Mouse (Mus musculus): ENCODE measurements around the gene Pot1a. TPM values are rescaled to one million over a fixed set of nuclear protein-coding genes. Genes with fewer than 3 reads are reported as not detected.
A peak's percentile ranks its signal among the peaks of the same experiment; 100 is the strongest.

Pot1a gene
- total RNA-seq (2021): 10 to 100 TPM; 12.5 to 14.4 TPM

DNA sequence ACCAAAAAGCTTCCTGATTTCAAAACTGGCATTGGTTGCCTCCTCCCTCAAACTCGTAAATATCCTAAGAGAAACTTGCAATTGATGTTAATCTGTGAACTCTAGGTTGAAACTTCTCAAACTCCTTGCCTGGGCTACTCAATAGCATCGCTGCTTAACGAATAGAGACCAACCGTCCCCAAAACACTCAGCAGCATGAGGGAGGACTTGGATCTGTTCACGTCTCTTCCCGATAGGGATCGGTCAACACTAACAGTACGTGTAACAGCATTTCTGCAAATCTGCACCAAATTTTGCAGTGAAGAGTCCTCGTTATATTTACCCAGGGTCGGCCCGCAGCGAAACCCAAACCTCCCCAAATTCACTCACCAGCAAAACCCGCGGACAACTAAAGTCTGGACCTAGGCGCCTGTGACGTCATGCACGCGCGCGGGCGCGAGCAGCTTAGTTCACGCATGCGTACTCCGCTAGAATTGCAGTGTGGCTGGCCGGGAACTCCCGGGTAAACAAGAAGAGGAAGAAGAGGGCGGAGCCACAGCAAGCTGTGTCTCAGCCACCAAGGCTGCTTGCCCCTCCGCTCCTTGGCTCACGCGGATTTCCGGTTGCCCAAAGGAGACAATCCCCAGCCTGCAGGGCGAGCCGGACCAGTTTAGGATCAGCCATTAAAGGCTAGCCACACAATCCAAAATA, at the start of gene Pot1a:
Gene Pot1a, minus strand, starts transcription at position 441 of the 690 bp plus-strand sequence.
- intact Hi-C loops (cut with DNase I): no loop called here
- DNase-seq: peak; percentile 97

DNA sequence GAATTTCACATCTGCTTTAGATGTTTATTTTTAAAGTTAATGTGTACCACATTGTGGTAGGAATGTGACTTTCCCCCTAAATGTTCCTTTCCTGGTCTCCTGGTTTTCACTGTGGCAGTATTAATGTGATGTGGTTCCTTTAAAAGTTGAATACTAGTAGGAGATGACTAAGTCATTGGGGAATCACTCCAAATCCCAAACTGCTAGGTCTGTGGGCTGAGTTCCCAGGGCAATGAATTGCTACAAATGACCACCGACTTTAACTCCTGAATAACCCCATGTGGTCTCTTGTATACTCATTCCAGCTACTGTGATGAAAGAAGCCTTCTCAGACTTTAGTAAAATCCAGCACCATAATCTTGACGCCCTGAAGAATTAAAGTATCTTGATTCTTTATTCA, 27.2 kb upstream of the Pot1a start:
- no peak for DNase-seq
- intact Hi-C loops (cut with DNase I): no loop called here

DNA sequence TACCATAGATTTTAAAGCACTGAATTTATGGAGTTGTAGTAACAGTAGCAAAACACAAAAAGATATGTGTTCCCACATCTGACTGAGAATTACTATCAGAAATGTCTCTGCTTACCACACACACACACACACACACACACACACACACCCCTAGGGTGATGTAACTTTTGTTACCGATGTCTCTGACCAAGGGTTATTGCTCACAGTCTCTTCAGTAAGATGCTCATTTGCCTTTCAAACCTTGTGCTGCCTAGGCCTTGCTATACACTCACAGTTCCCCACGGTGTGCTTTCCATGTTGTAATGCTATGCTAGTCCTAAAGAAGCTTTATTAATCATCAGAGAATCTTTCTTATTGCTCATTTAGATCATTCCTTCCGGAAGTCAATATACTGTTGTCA, 3.0 kb downstream of the Pot1a start:
- no peak for DNase-seq
- intact Hi-C loops (cut with DNase I): no loop called here

DNA sequence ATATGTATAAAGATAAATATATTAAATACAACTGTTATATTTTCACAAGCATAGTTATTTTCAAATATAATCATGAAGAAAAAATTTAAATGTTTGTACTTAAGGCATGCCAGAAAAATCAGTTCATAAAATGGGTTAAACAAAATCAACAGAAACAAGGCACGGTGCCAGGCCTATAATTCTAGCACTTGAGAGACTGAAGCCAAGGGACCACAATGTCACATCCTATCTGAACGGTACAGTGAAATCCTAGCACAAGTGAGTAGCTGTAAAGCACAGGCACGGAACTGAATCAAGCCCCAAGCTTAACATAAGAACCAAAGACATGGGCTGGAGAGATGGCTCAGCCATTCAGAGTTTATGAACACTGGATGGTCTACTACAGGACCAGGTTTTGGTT, 6.8 kb downstream of the Pot1a start:
- intact Hi-C loops (cut with DNase I): no loop called here

DNA sequence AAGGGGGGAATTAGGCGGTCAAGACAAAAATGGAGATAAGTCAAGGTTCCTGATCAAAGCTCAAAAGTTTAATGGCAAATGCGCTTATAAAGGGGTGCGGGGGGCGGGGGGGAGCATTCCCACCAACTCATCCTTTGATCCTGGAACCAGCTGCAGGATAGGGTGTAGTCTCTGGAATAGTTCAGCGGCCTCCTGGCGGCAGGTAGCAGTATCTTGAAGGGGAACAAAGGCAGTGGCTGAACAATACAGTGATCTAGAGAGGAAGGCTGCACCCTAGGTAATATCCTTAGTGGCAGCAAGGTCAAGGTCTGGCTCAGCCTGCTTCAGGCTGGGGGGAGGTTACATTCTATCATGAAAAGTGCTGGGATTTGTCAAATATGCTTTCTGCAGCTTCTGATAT, 7.8 kb downstream of the Pot1a start:
- no peak for DNase-seq
- intact Hi-C loops (cut with DNase I): no loop called here

More for the DNA sequence above, 6.8 kb downstream of the Pot1a start:
- no peak for DNase-seq

DNA sequence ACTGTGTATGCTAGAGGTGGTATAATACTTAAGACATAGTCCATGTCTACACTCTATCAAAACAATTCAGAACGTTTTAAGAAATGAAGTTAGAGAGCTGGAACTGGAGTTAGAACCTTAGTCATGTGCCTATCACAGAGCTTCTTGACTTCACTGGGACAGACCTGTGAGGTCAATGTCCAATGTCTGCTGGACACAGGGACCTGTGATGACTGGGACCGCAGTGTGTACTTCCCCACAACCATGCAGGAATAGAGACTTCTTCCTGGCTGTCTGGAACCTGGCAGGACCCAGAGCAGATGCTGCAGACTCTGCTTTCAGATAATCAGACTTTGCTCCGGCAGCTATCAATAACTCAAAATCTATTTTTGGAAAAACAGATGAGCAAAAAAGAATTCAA, 40.8 kb downstream of the Pot1a start:
- DNase-seq: no peak
- intact Hi-C loops (cut with DNase I): loop anchor here (5.0 kb wide), 1 partner anchor 751 kb away; no protein-coding TSS in a partner anchor

DNA sequence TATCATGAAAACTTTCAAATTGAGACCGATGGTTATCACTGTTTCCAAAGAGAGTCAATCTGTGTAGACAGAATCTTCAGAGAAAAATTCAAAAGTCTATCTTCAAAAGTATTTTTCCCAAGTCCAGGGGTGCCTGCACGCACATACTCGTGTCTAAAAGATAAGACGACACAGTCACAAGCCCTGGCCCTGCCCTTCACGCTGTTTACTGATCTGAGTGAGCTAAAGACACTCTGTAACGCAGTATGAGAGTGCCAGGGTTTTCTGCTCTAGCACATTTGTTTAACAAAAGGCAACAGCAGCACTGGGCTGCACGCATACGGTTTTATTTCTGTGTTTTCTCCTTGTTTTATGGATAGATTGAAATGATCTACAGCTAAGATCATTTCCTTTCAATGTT, 41.5 kb downstream of the Pot1a start:
- intact Hi-C loops (cut with DNase I): loop anchor here (5.0 kb wide), 1 partner anchor 750 kb away; no protein-coding TSS in a partner anchor
- DNase-seq: no peak

DNA sequence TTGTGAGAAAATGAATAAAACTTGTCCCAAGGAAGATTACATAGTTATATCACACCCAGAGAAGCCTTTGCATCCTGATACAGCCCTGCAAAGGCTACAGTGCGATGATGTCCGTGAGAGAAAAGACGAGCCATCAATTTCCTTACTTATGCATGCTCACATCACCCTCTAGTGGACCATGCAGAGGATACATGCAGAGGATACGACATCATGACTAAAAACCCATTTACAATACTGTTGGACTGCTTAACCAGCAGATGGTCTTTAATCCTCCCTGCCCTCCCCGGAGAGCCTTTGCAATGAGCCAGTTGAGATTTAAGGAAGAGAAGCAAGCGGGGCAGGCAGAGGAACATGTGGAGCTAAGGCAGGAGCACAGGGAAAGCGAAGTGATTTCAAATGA, 42.0 kb downstream of the Pot1a start:
- DNase-seq: peak; percentile 54
- intact Hi-C loops (cut with DNase I): loop anchor here (5.0 kb wide), 1 partner anchor 750 kb away; no protein-coding TSS in a partner anchor

DNA sequence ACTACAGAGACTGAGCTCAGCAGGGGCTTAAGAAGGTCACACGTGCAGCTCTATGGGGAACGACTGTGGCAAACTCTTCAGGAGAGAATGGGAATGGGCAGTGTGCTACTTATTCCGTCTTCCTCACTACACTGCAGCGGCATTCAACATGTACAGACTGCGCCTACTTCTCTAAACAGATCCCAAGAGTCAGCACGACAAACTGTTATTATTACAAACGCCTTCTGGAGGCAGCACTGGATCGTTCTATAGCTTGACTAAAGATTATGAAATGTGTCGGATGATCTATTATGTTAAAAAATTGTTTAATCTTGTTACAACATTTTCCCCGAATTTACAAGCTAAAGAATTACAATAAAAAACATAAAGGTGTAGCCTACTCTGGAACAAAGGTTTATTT, 42.8 kb downstream of the Pot1a start:
- intact Hi-C loops (cut with DNase I): loop anchor here (5.0 kb wide), 1 partner anchor 749 kb away; no protein-coding TSS in a partner anchor
- no peak for DNase-seq

DNA sequence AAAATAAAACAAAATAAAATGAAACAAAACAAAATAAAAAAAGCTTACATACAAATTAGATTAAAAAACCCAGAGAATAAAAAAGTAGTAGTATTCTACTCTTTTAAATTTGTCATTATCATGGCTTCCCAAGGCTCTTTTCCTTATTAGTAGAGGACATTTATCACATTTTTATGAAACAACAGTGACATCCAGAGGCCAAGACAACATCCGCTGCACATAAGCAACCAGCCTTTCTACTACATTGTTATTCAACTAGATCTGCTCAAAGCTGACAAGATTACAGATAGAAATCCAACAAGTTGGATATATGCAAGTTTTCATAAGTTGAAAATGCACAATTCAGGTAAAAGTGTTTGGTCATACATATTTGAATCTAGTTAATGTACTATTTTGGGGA, 56.4 kb downstream of the Pot1a start:
- intact Hi-C loops (cut with DNase I): loop anchor here (5.0 to 10.0 kb wide), 2 partner anchors 730 to 1028 kb away; no protein-coding TSS in a partner anchor
- DNase-seq: no peak

DNA sequence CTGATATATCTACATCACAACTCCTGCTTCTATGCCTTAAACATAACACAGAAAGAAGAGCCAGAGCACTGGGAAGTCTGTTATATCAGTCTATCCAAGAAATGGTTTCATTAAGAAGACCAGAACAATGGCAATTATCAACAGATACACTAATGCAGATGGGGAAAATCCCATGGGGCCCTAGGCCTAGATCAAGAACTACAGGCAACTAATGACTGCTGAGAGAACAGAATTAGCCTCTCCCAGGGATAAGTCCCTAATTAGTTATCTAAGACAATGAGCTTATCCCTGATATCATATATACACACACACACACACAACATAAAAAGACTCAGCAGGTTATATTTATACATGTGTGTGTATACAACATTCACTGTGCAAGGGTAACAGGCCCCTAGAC, 72.5 kb downstream of the Pot1a start:
- intact Hi-C loops (cut with DNase I): no loop called here
- no peak for DNase-seq

DNA sequence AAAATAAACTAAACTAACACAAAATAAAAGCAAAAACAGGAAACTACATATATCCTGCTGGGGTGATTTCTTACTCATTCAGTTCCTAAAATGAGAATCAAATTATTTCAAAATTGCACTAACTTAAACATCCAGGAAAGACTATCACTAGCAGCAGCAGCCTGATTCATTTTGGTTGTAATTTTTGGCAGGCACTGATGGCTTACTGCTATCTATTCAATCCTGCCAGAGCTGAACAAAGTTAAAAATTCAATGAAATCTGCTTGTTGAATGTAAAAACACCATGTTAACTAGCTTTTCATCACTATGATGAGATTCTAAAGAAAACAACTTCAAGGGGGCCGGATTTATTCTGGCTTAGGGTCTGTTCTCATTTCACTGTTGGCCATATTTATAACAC, 82.5 kb downstream of the Pot1a start:
- intact Hi-C loops (cut with DNase I): no loop called here
- no peak for DNase-seq

DNA sequence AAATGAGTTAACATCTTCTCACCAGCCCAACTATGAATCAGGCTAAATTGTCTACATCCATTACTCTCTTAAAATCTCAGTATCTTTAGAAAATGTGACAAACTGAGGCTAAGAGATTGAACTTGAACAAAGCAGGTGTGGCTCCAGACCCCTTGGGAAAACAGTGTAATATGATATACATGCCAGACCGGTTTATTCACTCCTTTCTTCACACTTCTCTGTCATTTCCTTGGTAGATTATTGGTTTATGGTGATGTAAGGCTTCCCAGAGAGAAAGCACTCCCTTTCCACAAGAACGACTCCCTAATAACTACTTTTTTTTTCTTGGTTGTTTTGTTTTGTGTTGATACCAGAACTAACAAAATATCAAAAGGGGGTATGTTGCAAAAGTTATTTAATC, 98.4 kb downstream of the Pot1a start:
- no peak for DNase-seq
- intact Hi-C loops (cut with DNase I): no loop called here

DNA sequence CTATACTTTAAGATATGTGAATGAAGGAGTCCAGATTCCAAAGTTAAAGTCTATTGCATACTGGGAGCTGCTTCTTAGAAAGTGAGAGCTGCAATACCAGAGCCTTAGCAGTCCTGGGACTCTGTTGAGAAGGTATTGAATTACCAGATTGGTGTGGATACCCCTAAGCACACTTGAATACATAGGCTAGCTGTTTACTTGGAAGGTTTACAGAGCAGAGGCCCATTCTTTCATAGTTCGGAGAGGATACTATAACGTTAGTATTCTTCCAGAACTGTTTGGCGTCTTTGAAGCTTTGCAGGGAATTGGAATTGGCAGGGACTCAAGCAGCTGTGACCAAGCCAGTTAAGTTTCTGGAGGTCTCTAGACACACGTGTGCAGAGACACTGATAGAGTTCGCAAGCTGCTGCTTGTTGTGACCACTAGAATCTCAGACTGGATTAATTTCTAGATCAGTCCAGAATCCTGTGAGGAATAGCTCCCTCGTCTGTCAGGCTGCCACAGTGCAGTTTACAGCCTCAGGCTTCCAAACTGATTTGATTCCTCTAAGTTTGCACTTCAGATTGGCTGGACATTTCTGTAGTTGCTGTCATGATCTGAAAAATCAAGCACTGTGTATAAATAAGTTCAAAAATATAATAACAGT, 99.7 kb downstream of the Pot1a start:
- DNase-seq: peak; percentile 61
- intact Hi-C loops (cut with DNase I): loop anchor here (5.0 kb wide), 1 partner anchor 687 kb away; no protein-coding TSS in a partner anchor

DNA sequence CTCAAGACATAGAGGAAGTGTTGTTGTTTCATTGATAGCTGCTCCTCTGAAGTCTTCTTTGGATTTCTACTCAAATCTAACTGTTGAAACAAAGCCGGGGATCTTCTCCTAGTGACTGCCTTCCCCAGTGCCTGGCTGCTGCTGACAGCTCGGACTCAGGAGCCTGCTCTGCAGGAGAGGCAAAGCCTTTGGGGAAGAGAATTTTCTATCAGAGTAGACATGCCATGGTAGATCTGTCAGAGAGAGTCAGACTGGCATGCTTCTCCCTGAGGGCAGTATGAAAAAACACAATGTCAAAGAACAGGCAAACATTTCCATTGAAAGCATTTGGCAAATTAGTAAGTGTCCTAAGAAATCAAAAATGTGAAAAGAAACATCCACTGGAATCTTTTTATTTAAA, 109.1 kb downstream of the Pot1a start:
- DNase-seq: peak; percentile 10
- intact Hi-C loops (cut with DNase I): no loop called here

Other genes with a start within 250 kb of the Pot1a start
- gene Gpr37, start 118.5 kb downstream of the Pot1a start, total RNA-seq (2021): 10 to 100 TPM; 11.2 to 11.7 TPM

Data from left cerebral cortex, postnatal 4 days (tissue).